Mouse (Mus musculus): Measurements from ENCODE around the gene Mrpl49. TPM values are rescaled to one million over a fixed set of nuclear protein-coding genes. Genes with fewer than 3 reads are reported as not detected.

Mrpl49 gene
- polyA plus RNA-seq, 1 experiment: 11.0 TPM

DNA sequence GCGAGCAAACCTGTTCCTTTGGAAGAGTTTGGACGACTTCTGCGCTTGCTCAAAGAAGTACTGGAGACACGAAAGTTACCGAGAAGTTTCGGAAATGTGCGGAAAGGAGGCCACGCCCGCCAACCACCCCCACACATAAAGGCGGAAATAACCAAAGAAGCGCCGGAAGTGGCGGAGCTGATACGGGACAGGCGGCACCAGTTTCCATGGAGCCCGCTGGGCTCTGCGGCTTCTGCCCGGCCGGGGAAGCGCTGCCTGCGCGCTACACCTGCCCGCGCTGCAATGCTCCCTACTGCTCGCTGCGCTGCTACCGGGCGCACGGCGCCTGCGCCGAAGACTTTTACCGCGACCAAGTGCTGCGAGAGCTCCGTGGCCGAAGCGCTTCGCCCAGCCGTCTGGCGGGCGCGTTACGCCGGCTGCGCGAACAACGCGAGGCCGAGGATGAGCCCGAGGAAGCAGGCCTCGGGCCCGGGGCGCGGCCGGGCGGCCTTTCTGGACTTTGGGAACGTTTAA lies 3.5 kb upstream of the Mrpl49 start, which contains the start of gene Znhit2:
Gene Znhit2, plus strand, starts transcription at position 172 of the 513 bp plus-strand sequence.
- DNase-seq (ENCODE audit: low read depth in 1 of 2, low spot score in 2 of 2): peak; percentile 90 to 93
- peaks cover 6% of the 10 kb centered on the region; the same call in 1 of the 2 replicates for H3K4me1 ChIP-seq (ENCODE audit: control insufficient read depth, insufficient read depth, insufficient read length)
- TF ChIP-seq CTCF (IDR thresholded peaks at IDR 0.05; ENCODE audit: extremely low read depth, insufficient read depth, insufficient read length, insufficient replicate concordance) (no peak), POLR2A (IDR thresholded peaks at IDR 0.05; ENCODE audit: low read depth, low read length) (peak; percentile 28; the same call in 1 of the 2 replicates)
- H3K27ac ChIP-seq (ENCODE audit: insufficient read depth, low read length): peak within 1 kb of the TSS; percentile 89
- H3K27me3 ChIP-seq (ENCODE audit: control insufficient read depth, insufficient read depth, low read length): no peaks in the 10 kb centered on the region
- H3K36me3 ChIP-seq (ENCODE audit: control insufficient read depth, insufficient read depth, low read length): peaks cover 4% of the 10 kb centered on the region
- peak within 1 kb of the TSS; percentile 96 for H3K4me3 ChIP-seq (ENCODE audit: extremely low read depth, insufficient read depth, insufficient read length)
- WGBS: under 1% methylated on average over 58 of the region's 58 CpGs

DNA sequence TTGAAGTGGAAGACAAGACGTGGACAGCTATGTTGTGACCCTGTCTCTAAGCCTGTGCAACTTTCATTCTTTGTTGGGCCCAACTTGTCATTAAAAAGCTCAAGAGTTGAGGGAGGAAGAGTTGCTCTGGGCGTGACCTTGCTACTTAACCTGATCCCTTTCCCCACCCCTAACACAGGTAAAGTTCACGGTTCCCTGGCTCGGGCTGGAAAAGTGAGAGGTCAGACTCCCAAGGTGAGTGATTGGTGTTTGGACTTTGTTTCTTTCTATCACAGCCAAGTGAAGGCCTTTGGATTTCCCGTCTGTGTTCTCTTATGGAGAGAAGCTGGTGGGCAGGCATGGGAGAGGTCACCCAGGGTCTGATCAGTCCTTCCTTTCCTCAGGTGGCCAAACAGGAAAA lies 1.4 kb upstream of the Mrpl49 start:
- WGBS: 88% methylated on average over 5 of the region's 5 CpGs
- no peak overlapping the region for H3K27ac ChIP-seq (ENCODE audit: insufficient read depth, low read length)
- H3K36me3 ChIP-seq (ENCODE audit: control insufficient read depth, insufficient read depth, low read length): peaks cover 15% of the 10 kb centered on the region
- no peak for DNase-seq (ENCODE audit: low read depth in 1 of 2, low spot score in 2 of 2)
- no peak for TF ChIP-seq POLR2A (IDR thresholded peaks at IDR 0.05; ENCODE audit: low read depth, low read length)
- TF ChIP-seq CTCF (IDR thresholded peaks at IDR 0.05; ENCODE audit: extremely low read depth, insufficient read depth, insufficient read length, insufficient replicate concordance): no peak
- H3K4me3 ChIP-seq (ENCODE audit: extremely low read depth, insufficient read depth, insufficient read length): no peak overlapping the region
- H3K27me3 ChIP-seq (ENCODE audit: control insufficient read depth, insufficient read depth, low read length): no peaks in the 10 kb centered on the region
- H3K4me1 ChIP-seq (ENCODE audit: control insufficient read depth, insufficient read depth, insufficient read length): peaks cover 6% of the 10 kb centered on the region; the same call in 1 of the 2 replicates

DNA sequence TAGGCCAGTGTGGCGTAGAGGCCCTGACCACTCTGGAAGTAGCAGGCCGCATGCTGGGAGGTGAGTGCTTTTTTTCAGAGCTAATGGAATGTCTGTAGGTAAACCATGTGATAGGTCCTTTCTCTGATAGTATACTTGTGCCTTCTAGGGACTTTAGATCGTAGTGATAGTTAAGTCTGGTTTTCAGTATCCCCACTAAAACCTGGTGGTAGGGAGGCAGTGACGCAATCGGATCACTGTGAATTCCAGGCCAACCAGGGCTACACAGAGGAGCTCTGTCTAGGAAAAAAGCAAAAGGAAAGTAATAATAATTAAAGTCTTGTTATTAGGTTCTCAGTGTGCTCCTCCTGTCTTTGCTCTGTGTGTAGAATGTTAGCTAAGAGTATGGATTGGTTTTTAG lies 928 bp upstream of the Mrpl49 start:
- H3K27me3 ChIP-seq (ENCODE audit: control insufficient read depth, insufficient read depth, low read length): no peaks in the 10 kb centered on the region
- TF ChIP-seq CTCF (IDR thresholded peaks at IDR 0.05; ENCODE audit: extremely low read depth, insufficient read depth, insufficient read length, insufficient replicate concordance) (no peak), POLR2A (IDR thresholded peaks at IDR 0.05; ENCODE audit: low read depth, low read length) (no peak)
- peaks cover 6% of the 10 kb centered on the region; the same call in 1 of the 2 replicates for H3K4me1 ChIP-seq (ENCODE audit: control insufficient read depth, insufficient read depth, insufficient read length)
- 33% methylated on average over 5 of the region's 5 CpGs for WGBS
- DNase-seq (ENCODE audit: low read depth in 1 of 2, low spot score in 2 of 2): no peak
- H3K27ac ChIP-seq (ENCODE audit: insufficient read depth, low read length): no peak overlapping the region
- H3K36me3 ChIP-seq (ENCODE audit: control insufficient read depth, insufficient read depth, low read length): peaks cover 20% of the 10 kb centered on the region
- peak overlapping the region; percentile 90; the same call in 1 of the 2 replicates for H3K4me3 ChIP-seq (ENCODE audit: extremely low read depth, insufficient read depth, insufficient read length)

DNA sequence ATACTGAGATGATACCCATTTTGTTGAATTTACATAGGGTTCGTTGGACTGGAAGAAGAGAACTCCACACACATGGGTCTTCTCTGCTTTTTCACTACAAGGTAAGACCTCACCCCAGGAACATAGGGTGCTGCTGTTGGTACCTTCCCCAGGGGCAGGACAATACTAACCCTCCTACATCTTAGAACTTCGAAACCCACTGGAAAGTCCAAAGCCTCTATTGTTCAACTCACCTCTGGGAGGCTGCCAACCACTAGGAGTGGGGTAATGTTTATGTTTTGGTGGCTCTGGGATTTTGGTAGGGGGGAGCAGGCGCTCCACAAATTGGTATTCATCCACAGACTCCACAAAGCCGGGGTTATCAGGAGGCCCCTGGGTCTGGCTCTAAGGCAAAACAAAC lies 889 bp downstream of the Mrpl49 start:
- Histone ChIP-seq H3K27me3 (ENCODE audit: control insufficient read depth, insufficient read depth, low read length) (no peaks in the 10 kb centered on the region), H3K4me1 (ENCODE audit: control insufficient read depth, insufficient read depth, insufficient read length) (no peaks in the 10 kb centered on the region; the same call in 1 of the 2 replicates), H3K4me3 (ENCODE audit: extremely low read depth, insufficient read depth, insufficient read length) (peak overlapping the region; percentile 94; the same call in 1 of the 2 replicates), H3K27ac (ENCODE audit: insufficient read depth, low read length) (no peak overlapping the region), H3K36me3 (ENCODE audit: control insufficient read depth, insufficient read depth, low read length) (peaks cover 37% of the 10 kb centered on the region)
- no peak for TF ChIP-seq CTCF (IDR thresholded peaks at IDR 0.05; ENCODE audit: extremely low read depth, insufficient read depth, insufficient read length, insufficient replicate concordance)
- no peak for TF ChIP-seq POLR2A (IDR thresholded peaks at IDR 0.05; ENCODE audit: low read depth, low read length)
- 55% methylated on average over 4 of the region's 4 CpGs for WGBS
- DNase-seq (ENCODE audit: low read depth in 1 of 2, low spot score in 2 of 2): no peak

DNA sequence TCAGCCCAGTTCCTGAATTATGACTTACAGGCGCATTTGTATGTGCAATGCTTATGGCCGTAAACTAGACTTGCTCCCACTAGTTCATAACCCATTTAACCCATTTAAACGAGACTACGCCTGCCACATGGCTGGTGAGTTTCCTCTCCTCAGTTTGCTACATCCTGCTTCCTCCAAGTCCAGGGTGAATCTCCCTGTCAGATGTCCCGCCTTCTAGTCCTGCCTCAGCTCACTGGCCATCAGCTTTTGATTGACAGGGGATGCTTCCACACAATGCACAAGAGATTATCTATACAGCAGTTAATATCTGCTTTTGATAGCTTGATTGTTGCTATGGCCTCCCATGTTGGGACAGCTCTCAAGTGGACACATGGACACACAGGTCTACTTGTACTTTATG lies 3.3 kb downstream of the Mrpl49 start:
- no peaks in the 10 kb centered on the region for H3K27me3 ChIP-seq (ENCODE audit: control insufficient read depth, insufficient read depth, low read length)
- H3K4me1 ChIP-seq (ENCODE audit: control insufficient read depth, insufficient read depth, insufficient read length): peaks cover 12% of the 10 kb centered on the region; the same call in 1 of the 2 replicates
- H3K4me3 ChIP-seq (ENCODE audit: extremely low read depth, insufficient read depth, insufficient read length): no peak overlapping the region
- DNase-seq (ENCODE audit: low read depth in 1 of 2, low spot score in 2 of 2): no peak
- 77% methylated on average over 5 of the region's 5 CpGs for WGBS
- H3K36me3 ChIP-seq (ENCODE audit: control insufficient read depth, insufficient read depth, low read length): peaks cover 59% of the 10 kb centered on the region
- no peak overlapping the region for H3K27ac ChIP-seq (ENCODE audit: insufficient read depth, low read length)
- TF ChIP-seq CTCF (IDR thresholded peaks at IDR 0.05; ENCODE audit: extremely low read depth, insufficient read depth, insufficient read length, insufficient replicate concordance): no peak
- no peak for TF ChIP-seq POLR2A (IDR thresholded peaks at IDR 0.05; ENCODE audit: low read depth, low read length)

DNA sequence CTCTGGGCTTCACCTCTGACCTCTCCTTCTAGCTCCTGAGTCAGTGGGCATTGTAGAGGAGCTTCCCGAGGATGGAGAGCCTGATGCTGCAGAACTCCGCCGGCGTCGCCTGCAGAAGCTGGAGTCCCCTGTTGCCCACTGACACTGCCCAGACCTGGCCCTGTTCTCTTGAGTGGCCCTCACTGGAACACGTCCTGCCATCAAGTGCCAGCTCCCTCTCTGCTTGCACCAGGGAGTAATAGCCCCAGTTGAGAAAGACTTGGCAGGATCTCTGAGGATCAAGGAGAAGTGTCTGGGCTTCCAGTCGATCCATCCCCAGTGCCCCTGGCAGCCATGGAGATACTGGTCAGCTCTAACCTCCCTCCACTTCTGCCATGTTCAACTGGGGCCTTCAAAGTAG lies 5.1 kb downstream of the Mrpl49 start:
- peaks cover 17% of the 10 kb centered on the region for H3K4me1 ChIP-seq (ENCODE audit: control insufficient read depth, insufficient read depth, insufficient read length)
- TF ChIP-seq CTCF (IDR thresholded peaks at IDR 0.05; ENCODE audit: extremely low read depth, insufficient read depth, insufficient read length, insufficient replicate concordance): no peak
- no peak for TF ChIP-seq POLR2A (IDR thresholded peaks at IDR 0.05; ENCODE audit: low read depth, low read length)
- H3K36me3 ChIP-seq (ENCODE audit: control insufficient read depth, insufficient read depth, low read length): peaks cover 65% of the 10 kb centered on the region
- no peak for DNase-seq (ENCODE audit: low read depth in 1 of 2, low spot score in 2 of 2)
- H3K4me3 ChIP-seq (ENCODE audit: extremely low read depth, insufficient read depth, insufficient read length): no peak overlapping the region
- no peak overlapping the region for H3K27ac ChIP-seq (ENCODE audit: insufficient read depth, low read length)
- WGBS: 89% methylated on average over 7 of the region's 7 CpGs
- H3K27me3 ChIP-seq (ENCODE audit: control insufficient read depth, insufficient read depth, low read length): no peaks in the 10 kb centered on the region

Measured in spleen, adult 2 months (tissue).